Mouse (Mus musculus) ES-Bruce4 (cell line): ENCODE measurements around the gene Ttc5.

ENCODE experiments used
- CTCF ChIP-seq: IDR thresholded peaks from one replicate; pipeline ENCODE4 v1.8.1; 2011; ENCODE audit warnings: low read depth, low read length
- EP300 ChIP-seq: IDR thresholded peaks from 2 replicates; pipeline ENCODE4 v1.6.1; 2011; ENCODE audit warnings: low read depth, low read length; ENCODE audit not compliant: insufficient read depth

DNA sequence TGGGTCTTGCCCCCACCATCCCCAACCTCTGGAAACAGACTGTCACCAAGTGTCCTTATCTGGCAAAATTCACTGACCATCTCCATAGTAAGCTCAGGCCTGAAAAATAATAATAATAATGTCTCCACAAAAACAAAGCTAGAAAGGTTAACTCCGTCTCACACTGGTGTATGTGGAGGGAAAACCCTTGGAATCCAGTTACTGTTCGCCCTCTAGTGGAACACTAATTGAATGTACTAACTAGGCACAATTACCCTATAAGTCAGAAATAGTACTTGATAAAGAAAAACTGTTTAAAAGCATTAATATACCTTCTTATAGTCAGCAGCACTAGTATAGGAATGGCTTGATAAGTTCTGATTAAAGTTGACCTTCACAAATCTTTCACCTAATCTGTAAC is 2.8 kb upstream of the Ttc5 start:
- no peak for TF ChIP-seq EP300
- TF ChIP-seq CTCF: no peak
